Mouse (Mus musculus) spleen, adult 2 months (tissue): ENCODE results near the gene Atp6v0b.

Experiments
- CTCF ChIP-seq: fragments of 200-500 bp; IDR thresholded peaks from 2 replicates; pipeline ENCODE4 v1.5.1; 2011; ENCODE audit warnings: mild to moderate bottlenecking, inconsistent platforms; ENCODE audit not compliant: insufficient read depth, insufficient read length, insufficient replicate concordance; ENCODE audit errors: extremely low read depth
- POLR2A ChIP-seq: fragments of 200-500 bp; IDR thresholded peaks from 2 replicates; pipeline ENCODE4 v1.6.1; 2011; ENCODE audit warnings: low read depth, low read length, inconsistent platforms

DNA sequence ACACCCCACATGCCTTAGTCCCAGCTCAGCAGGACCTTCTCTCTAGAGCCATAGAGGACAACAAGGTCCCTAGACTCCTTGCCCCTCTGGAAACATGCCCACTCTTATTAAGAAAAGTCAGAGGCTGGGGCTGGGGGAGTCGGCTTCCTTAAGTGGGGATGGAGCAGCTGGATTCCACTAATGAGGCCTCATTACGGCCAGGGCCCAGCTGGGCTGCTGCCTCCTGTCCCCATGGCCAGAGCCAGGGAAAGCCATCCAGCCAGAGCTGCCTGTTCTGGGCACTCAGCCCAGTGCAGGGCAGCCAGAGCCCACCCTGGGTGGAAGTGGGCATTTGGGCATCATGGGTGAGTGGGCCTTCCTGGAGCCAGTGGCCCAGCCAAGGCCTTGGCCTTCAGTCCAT lies 40.1 kb downstream of the Atp6v0b start:
- TF ChIP-seq CTCF (no peak), POLR2A (no peak)
